Mouse (Mus musculus) ES-Bruce4 (cell line): ENCODE measurements around the gene Gja6. TPM values are rescaled to one million over a fixed set of nuclear protein-coding genes. Genes with fewer than 3 reads are reported as not detected.

Experiments used
- H3K27ac ChIP-seq: 2 replicates; pipeline ENCODE4 v1.5.1; 2012; ENCODE audit warnings: low read length, inconsistent platforms; ENCODE audit not compliant: insufficient read depth
- H3K27me3 ChIP-seq: 2 replicates; pipeline ENCODE4 v1.6.1; 2012; ENCODE audit warnings: mild to moderate bottlenecking, low read length, inconsistent platforms; ENCODE audit not compliant: control insufficient read depth, poor library complexity, insufficient read depth, severe bottlenecking
- H3K36me3 ChIP-seq: 2 replicates; pipeline ENCODE4 v1.6.1; 2012; ENCODE audit warnings: inconsistent platforms, mild to moderate bottlenecking, low read length, moderate library complexity; ENCODE audit not compliant: control insufficient read depth, poor library complexity, insufficient read depth, severe bottlenecking
- H3K4me1 ChIP-seq: one replicate; pipeline ENCODE4 v1.8.1; 2011; ENCODE audit warnings: low read length; ENCODE audit not compliant: control insufficient read depth, insufficient read depth
- H3K4me3 ChIP-seq: 2 replicates; pipeline ENCODE4 v1.5.1; 2011; ENCODE audit warnings: low read depth, mild to moderate bottlenecking, low read length
- H3K9ac ChIP-seq: 2 replicates; pipeline ENCODE4 v1.6.1; 2012; ENCODE audit warnings: low read depth, mild to moderate bottlenecking, inconsistent platforms; ENCODE audit not compliant: poor library complexity, severe bottlenecking
- H3K9me3 ChIP-seq: replicated peaks from 2 replicates; pipeline ENCODE4 v1.6.1; 2012; ENCODE audit warnings: mild to moderate bottlenecking, low read length, inconsistent platforms; ENCODE audit not compliant: control insufficient read depth, poor library complexity, insufficient read depth, severe bottlenecking
- CTCF ChIP-seq: IDR thresholded peaks from one replicate; pipeline ENCODE4 v1.8.1; 2011; ENCODE audit warnings: low read depth, low read length
- EP300 ChIP-seq: IDR thresholded peaks from 2 replicates; pipeline ENCODE4 v1.6.1; 2011; ENCODE audit warnings: low read depth, low read length; ENCODE audit not compliant: insufficient read depth
- POLR2A ChIP-seq: IDR thresholded peaks from one replicate; pipeline ENCODE4 v1.8.1; 2011; ENCODE audit warnings: low read length; ENCODE audit not compliant: insufficient read depth
- polyA plus RNA-seq: library from polyadenylated mRNA; stranded (reverse); fragments of >200 nt; gene quantifications from 2 replicates; pipeline ENCODE4 v1.2.4, GENCODE M21; 2011; ENCODE audit warnings: low read depth; ENCODE audit not compliant: missing spikeins, insufficient read depth, insufficient read length

The Gja6 gene
- polyA plus RNA-seq, 1 experiment: 1.3 TPM

GRCm38 (mm10) chrX:160919022-160919637 is 12.3 kb upstream of the Gja6 start:
- H3K9me3 ChIP-seq: no peaks in the 10 kb centered on the region
- no peak overlapping the region for H3K9ac ChIP-seq
- no peaks in the 10 kb centered on the region for H3K4me1 ChIP-seq
- no peaks in the 10 kb centered on the region for H3K27me3 ChIP-seq
- no peak overlapping the region for H3K4me3 ChIP-seq
- no peaks in the 10 kb centered on the region for H3K36me3 ChIP-seq
- no peak overlapping the region for H3K27ac ChIP-seq
- TF ChIP-seq CTCF (no peak), EP300 (no peak), POLR2A (no peak)

GRCm38 (mm10) chrX:160906477-160906876 is 375 bp downstream of the Gja6 start:
- TF ChIP-seq POLR2A: no peak
- TF ChIP-seq EP300: no peak
- TF ChIP-seq CTCF: no peak
- H3K4me1 ChIP-seq: no peaks in the 10 kb centered on the region
- H3K27ac ChIP-seq: no peak overlapping the region
- no peak overlapping the region for H3K4me3 ChIP-seq
- no peaks in the 10 kb centered on the region for H3K36me3 ChIP-seq
- H3K9me3 ChIP-seq: no peaks in the 10 kb centered on the region
- H3K9ac ChIP-seq: no peak overlapping the region
- no peaks in the 10 kb centered on the region for H3K27me3 ChIP-seq

DNA sequence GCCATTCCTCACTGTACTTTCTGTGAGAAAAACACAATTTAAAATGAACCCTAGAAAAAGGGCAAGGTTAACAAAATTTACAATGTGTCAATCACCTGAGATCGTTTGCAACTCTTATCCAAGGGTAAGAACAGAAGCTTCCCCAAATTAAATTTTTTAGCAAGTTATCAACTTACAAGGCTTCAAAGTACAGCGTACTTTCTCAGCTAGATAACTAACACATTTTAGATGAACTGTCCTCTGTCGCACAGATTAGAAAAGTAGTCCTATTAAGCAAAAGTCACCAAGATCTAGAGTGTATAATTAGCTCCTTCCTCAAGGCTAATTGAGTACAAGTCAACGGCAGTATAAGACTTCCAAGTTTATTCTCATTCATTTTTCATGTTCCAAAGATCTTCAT is 939 bp downstream of the Gja6 start:
- H3K4me3 ChIP-seq: no peak overlapping the region
- no peaks in the 10 kb centered on the region for H3K27me3 ChIP-seq
- H3K9me3 ChIP-seq: no peaks in the 10 kb centered on the region
- no peaks in the 10 kb centered on the region for H3K4me1 ChIP-seq
- H3K27ac ChIP-seq: no peak overlapping the region
- no peaks in the 10 kb centered on the region for H3K36me3 ChIP-seq
- TF ChIP-seq CTCF (no peak), EP300 (no peak), POLR2A (no peak)
- no peak overlapping the region for H3K9ac ChIP-seq

GRCm38 (mm10) chrX:160905041-160905678 is 1.7 kb downstream of the Gja6 start:
- Histone ChIP-seq H3K27me3 (no peaks in the 10 kb centered on the region), H3K9me3 (no peaks in the 10 kb centered on the region), H3K4me1 (no peaks in the 10 kb centered on the region), H3K4me3 (no peak overlapping the region), H3K36me3 (no peaks in the 10 kb centered on the region), H3K27ac (no peak overlapping the region), H3K9ac (no peak overlapping the region)
- no peak for TF ChIP-seq CTCF
- no peak for TF ChIP-seq EP300
- TF ChIP-seq POLR2A: no peak

DNA sequence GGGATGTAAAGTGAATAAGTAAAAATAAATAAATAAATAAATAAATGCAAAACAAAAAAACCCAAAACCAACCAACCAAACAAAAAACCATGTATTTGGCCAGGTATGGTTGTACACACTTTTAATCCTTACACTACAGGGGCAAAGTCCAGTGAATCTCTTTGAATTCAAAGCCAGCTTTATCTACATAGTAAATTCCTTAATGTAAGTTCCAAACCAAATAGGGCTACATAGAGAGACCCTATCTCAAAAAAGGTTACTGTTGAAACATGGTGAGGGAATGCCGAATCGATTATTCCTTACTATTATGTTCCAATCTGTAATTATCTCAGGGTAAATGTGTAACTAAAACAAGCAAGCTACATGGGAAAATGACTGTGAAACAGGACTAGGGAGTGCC is 5.7 kb downstream of the Gja6 start:
- Histone ChIP-seq H3K4me3 (no peak overlapping the region), H3K9me3 (no peaks in the 10 kb centered on the region), H3K36me3 (no peaks in the 10 kb centered on the region), H3K27me3 (no peaks in the 10 kb centered on the region), H3K4me1 (no peaks in the 10 kb centered on the region), H3K27ac (no peak overlapping the region), H3K9ac (no peak overlapping the region)
- TF ChIP-seq EP300: no peak
- no peak for TF ChIP-seq POLR2A
- TF ChIP-seq CTCF: no peak

- TF ChIP-seq CTCF (no peak), POLR2A (no peak), EP300 (no peak)
- Histone ChIP-seq H3K9me3 (no peaks in the 10 kb centered on the region), H3K4me1 (no peaks in the 10 kb centered on the region), H3K27me3 (no peaks in the 10 kb centered on the region), H3K27ac (no peak overlapping the region), H3K9ac (no peak overlapping the region), H3K4me3 (no peak overlapping the region), H3K36me3 (no peaks in the 10 kb centered on the region)
These were observed 14.8 kb downstream of the Gja6 start for GRCm38 (mm10) chrX:160892077-160892476.
